Mouse (Mus musculus) CH12.LX (cell line): Measurements from ENCODE around the gene Tbc1d30. TPM values are rescaled to one million over a fixed set of nuclear protein-coding genes. Genes with fewer than 3 reads are reported as not detected.

Experiments used
- DNase-seq: peaks from one replicate; pipeline ENCODE4 v3.0.0-alpha.2; 2013; ENCODE audit errors: extremely low read depth
- H3K27ac ChIP-seq: 2 replicates; pipeline ENCODE4 v1.5.1; 2012; ENCODE audit warnings: low read depth, mild to moderate bottlenecking, control low read depth, moderate library complexity; ENCODE audit not compliant: insufficient read depth
- H3K27me3 ChIP-seq: replicated peaks from 2 replicates; pipeline ENCODE3; 2012; ENCODE audit warnings: inconsistent platforms
- H3K36me3 ChIP-seq, 2 experiments: replicated peaks in 1 of 2; 2 replicates each; pipeline versions ENCODE3 to v1.6.1; 2012; ENCODE audit warnings: inconsistent platforms in 1 of 2, low read length in 1 of 2, mild to moderate bottlenecking in 1 of 2, mixed read lengths in 1 of 2, moderate library complexity in 1 of 2; ENCODE audit not compliant: control insufficient read depth in 1 of 2, insufficient read depth in 1 of 2
- H3K4me1 ChIP-seq, 2 experiments: 2 replicates each; pipeline ENCODE4 v1.6.1; 2012; ENCODE audit warnings: inconsistent platforms in 1 of 2, moderate library complexity in 1 of 2; ENCODE audit not compliant: insufficient read depth in 2 of 2, control insufficient read depth in 1 of 2
- H3K4me2 ChIP-seq: 2 replicates; pipeline ENCODE4 v1.6.1; 2012; ENCODE audit warnings: low read depth, mild to moderate bottlenecking, control low read depth; ENCODE audit not compliant: poor library complexity, insufficient read depth, severe bottlenecking
- H3K4me3 ChIP-seq, 3 experiments: fragments of 150-350 bp in 1 of 3; sonication (generic) in 1 of 3; replicated peaks in 1 of 3; 2 replicates each; pipeline versions ENCODE3 to v1.5.1; 2011 to 2012; ENCODE audit warnings: low read depth in 2 of 3, low read length in 2 of 3, mild to moderate bottlenecking in 2 of 3, moderate library complexity in 2 of 3, control low read depth in 1 of 3, improper control_type of control experiment in 1 of 3, inconsistent platforms in 1 of 3, mixed read lengths in 1 of 3; ENCODE audit not compliant: poor library complexity in 1 of 3
- H3K79me2 ChIP-seq: replicated peaks from 2 replicates; pipeline ENCODE4 v1.6.1; 2012; ENCODE audit warnings: mild to moderate bottlenecking, moderate library complexity; ENCODE audit not compliant: control insufficient read depth, poor library complexity, insufficient read depth, severe bottlenecking; ENCODE audit errors: extremely low read depth
- H3K9ac ChIP-seq: 2 replicates; pipeline ENCODE4 v1.6.1; 2012; ENCODE audit warnings: low read depth, mild to moderate bottlenecking, control low read depth, moderate library complexity; ENCODE audit not compliant: insufficient read depth
- H3K9me3 ChIP-seq: replicated peaks from 2 replicates; pipeline ENCODE3; 2012; ENCODE audit warnings: low read length, inconsistent platforms, mixed read lengths
- CTCF ChIP-seq, 2 experiments: IDR thresholded peaks in 1 of 2; conservative IDR thresholded peaks in 1 of 2; 2 replicates each; pipeline ENCODE4 v1.5.1; 2011 to 2012; ENCODE audit warnings: low read depth in 2 of 2, low read length in 2 of 2, improper control_type of control experiment in 1 of 2, inconsistent platforms in 1 of 2, mild to moderate bottlenecking in 1 of 2, moderate library complexity in 1 of 2
- ELF1 ChIP-seq: IDR thresholded peaks from 2 replicates; pipeline ENCODE4 v1.6.1; 2014; ENCODE audit warnings: low read depth, mild to moderate bottlenecking, inconsistent platforms, low read length, improper control_type of control experiment
- EP300 ChIP-seq: IDR thresholded peaks from 2 replicates; pipeline ENCODE4 v1.6.1; 2011; ENCODE audit warnings: low read length, improper control_type of control experiment
- ETS1 ChIP-seq: conservative IDR thresholded peaks from 2 replicates; pipeline ENCODE4 v1.6.1; 2012; ENCODE audit warnings: low read depth, mild to moderate bottlenecking, inconsistent platforms, low read length, improper control_type of control experiment, moderate library complexity
- GABPA ChIP-seq: IDR thresholded peaks from 2 replicates; pipeline ENCODE4 v1.6.1; 2012; ENCODE audit warnings: low read depth, low read length, improper control_type of control experiment, inconsistent platforms; ENCODE audit not compliant: insufficient replicate concordance
- HCFC1 ChIP-seq: IDR thresholded peaks from 2 replicates; pipeline ENCODE4 v1.6.1; 2012; ENCODE audit warnings: low read depth, mild to moderate bottlenecking, inconsistent platforms, low read length, improper control_type of control experiment
- IRF4 ChIP-seq: IDR thresholded peaks from 2 replicates; pipeline ENCODE4 v1.6.1; 2014; ENCODE audit warnings: low read depth, mild to moderate bottlenecking, inconsistent platforms, low read length, improper control_type of control experiment
- JUN ChIP-seq: IDR thresholded peaks from 2 replicates; pipeline ENCODE4 v1.6.1; 2011; ENCODE audit warnings: low read depth, mild to moderate bottlenecking, low read length, improper control_type of control experiment, moderate library complexity; ENCODE audit not compliant: insufficient read depth
- JUND ChIP-seq: conservative IDR thresholded peaks from 2 replicates; pipeline ENCODE4 v1.6.1; 2011; ENCODE audit warnings: low read depth, low read length, improper control_type of control experiment
- KAT2A ChIP-seq: IDR thresholded peaks from 2 replicates; pipeline ENCODE4 v1.6.1; 2012; ENCODE audit warnings: low read length, improper control_type of control experiment, inconsistent platforms; ENCODE audit not compliant: insufficient replicate concordance
- MAFK ChIP-seq: IDR thresholded peaks from 2 replicates; pipeline ENCODE4 v1.6.1; 2011; ENCODE audit warnings: low read length, improper control_type of control experiment; ENCODE audit not compliant: insufficient replicate concordance
- MAZ ChIP-seq: IDR thresholded peaks from 2 replicates; pipeline ENCODE4 v1.6.1; 2012; ENCODE audit warnings: low read depth, mild to moderate bottlenecking, inconsistent platforms, low read length, improper control_type of control experiment, moderate library complexity
- MEF2A ChIP-seq: IDR thresholded peaks from 2 replicates; pipeline ENCODE4 v1.6.1; 2014; ENCODE audit warnings: low read depth, mild to moderate bottlenecking, inconsistent platforms, low read length, improper control_type of control experiment, borderline replicate concordance
- MXI1 ChIP-seq: IDR thresholded peaks from 2 replicates; pipeline ENCODE4 v1.6.1; 2011; ENCODE audit warnings: mild to moderate bottlenecking, low read depth, low read length, improper control_type of control experiment
- MYC ChIP-seq: IDR thresholded peaks from 2 replicates; pipeline ENCODE4 v1.6.1; 2011; ENCODE audit warnings: low read depth, mild to moderate bottlenecking, improper control_type of control experiment, low read length
- NELFE ChIP-seq: IDR thresholded peaks from 2 replicates; pipeline ENCODE4 v1.6.1; 2011; ENCODE audit warnings: low read depth, low read length, improper control_type of control experiment
- NRF1 ChIP-seq: IDR thresholded peaks from 2 replicates; pipeline ENCODE4 v1.6.1; 2014; ENCODE audit warnings: low read depth, mild to moderate bottlenecking, inconsistent platforms, low read length, improper control_type of control experiment, moderate library complexity
- POLR2A ChIP-seq: IDR thresholded peaks from 2 replicates; pipeline ENCODE4 v1.6.1; 2011; ENCODE audit warnings: low read depth, mild to moderate bottlenecking, improper control_type of control experiment, low read length
- RAD21 ChIP-seq: IDR thresholded peaks from 2 replicates; pipeline ENCODE4 v1.6.1; 2011; ENCODE audit warnings: low read depth, mild to moderate bottlenecking, low read length, improper control_type of control experiment, moderate library complexity
- RCOR1 ChIP-seq: conservative IDR thresholded peaks from 2 replicates; pipeline ENCODE4 v1.6.1; 2012; ENCODE audit warnings: low read depth, mild to moderate bottlenecking, inconsistent platforms, low read length, improper control_type of control experiment
- SIN3A ChIP-seq: IDR thresholded peaks from 2 replicates; pipeline ENCODE4 v1.6.1; 2012; ENCODE audit warnings: low read length, improper control_type of control experiment, inconsistent platforms
- SMC3 ChIP-seq: IDR thresholded peaks from 2 replicates; pipeline ENCODE4 v1.6.1; 2011; ENCODE audit warnings: low read depth, low read length, improper control_type of control experiment
- TBP ChIP-seq: conservative IDR thresholded peaks from 2 replicates; pipeline ENCODE4 v1.6.1; 2011; ENCODE audit warnings: low read depth, low read length, improper control_type of control experiment
- TCF12 ChIP-seq: IDR thresholded peaks from 2 replicates; pipeline ENCODE4 v1.6.1; 2014; ENCODE audit warnings: low read depth, mild to moderate bottlenecking, inconsistent platforms, low read length, improper control_type of control experiment
- UBTF ChIP-seq: IDR thresholded peaks from 2 replicates; pipeline ENCODE4 v1.6.1; 2012; ENCODE audit warnings: low read depth, mild to moderate bottlenecking, inconsistent platforms, low read length, improper control_type of control experiment, moderate library complexity
- USF2 ChIP-seq: conservative IDR thresholded peaks from 2 replicates; pipeline ENCODE4 v1.6.1; 2011; ENCODE audit warnings: low read depth, low read length, improper control_type of control experiment
- ZC3H11A ChIP-seq: IDR thresholded peaks from 2 replicates; pipeline ENCODE4 v1.6.1; 2012; ENCODE audit warnings: low read depth, mild to moderate bottlenecking, inconsistent platforms, low read length, improper control_type of control experiment
- ZMIZ1 ChIP-seq: IDR thresholded peaks from 2 replicates; pipeline ENCODE4 v1.6.1; 2012; ENCODE audit warnings: low read depth, mild to moderate bottlenecking, inconsistent platforms, low read length, improper control_type of control experiment
- ZNF384 ChIP-seq: IDR thresholded peaks from 2 replicates; pipeline ENCODE4 v1.6.1; 2012; ENCODE audit warnings: low read depth, low read length, improper control_type of control experiment, inconsistent platforms
- dilution Hi-C: fragments of 300-500 bp; cut with MboI; formaldehyde crosslinking; loops from 2 replicates; pipeline ENCODE4 v1.14.3; 2020; ENCODE audit warnings: low sequenced_read_pairs; ENCODE audit not compliant: extremely low pct_unique_long_range_greater_than_20kb, extremely low pct_ligation_motif_present
- in situ Hi-C: fragments of 300-500 bp; cut with MboI; formaldehyde crosslinking; loops from 3 replicates; pipeline ENCODE4 v1.14.3; 2019; ENCODE audit warnings: low sequenced_read_pairs, low pct_ligation_motif_present, low pct_unique_long_range_greater_than_20kb, mixed read lengths
- polyA plus RNA-seq: library from polyadenylated mRNA; unstranded; fragments of >175 nt; gene quantifications from 2 replicates; pipeline ENCODE4 v1.2.1, GENCODE M21; 2012; ENCODE audit warnings: low read depth; ENCODE audit not compliant: insufficient read length
- total RNA-seq, 2 experiments: library from RNA; depleted of rRNA; stranded (reverse); fragments of 300-350 nt in 1 of 2; fragments of >200 nt in 1 of 2; gene quantifications; 2 replicates each; pipeline ENCODE4 v1.2.3; 2012 to 2014

Tbc1d30 gene
- total and polyA plus RNA-seq, 3 experiments = 0.16 TPM; not detected in 2

GRCm38 (mm10) chr10:121261036-121261592 is 90.0 kb downstream of the Tbc1d30 start:
- in situ Hi-C loops = loop anchor here (25.0 kb wide), 1 partner anchor 1024 kb away; the partner anchor contains the start of gene Llph
- DNase-seq = no peak
- no peak overlapping the region for H3K4me3 ChIP-seq
- dilution Hi-C loops = no loop called here
- no peaks in the 10 kb centered on the region for H3K9me3 ChIP-seq
- no peaks in the 10 kb centered on the region for H3K27me3 ChIP-seq
- H3K4me1 ChIP-seq = no peaks in the 10 kb centered on the region
- no peaks in the 10 kb centered on the region for H3K79me2 ChIP-seq
- no peak overlapping the region for H3K4me2 ChIP-seq
- H3K27ac ChIP-seq = no peak overlapping the region
- TF ChIP-seq ZMIZ1 = no peak
- TF ChIP-seq IRF4 = no peak
- no peak for TF ChIP-seq MAZ
- no peak for TF ChIP-seq SMC3
- TF ChIP-seq MXI1 = no peak
- TF ChIP-seq EP300 = no peak
- no peak for TF ChIP-seq UBTF
- no peak for TF ChIP-seq ZNF384
- TF ChIP-seq MYC = no peak
- TF ChIP-seq USF2 = no peak
- TF ChIP-seq RCOR1 = no peak
- TF ChIP-seq JUN = no peak
- TF ChIP-seq MEF2A = no peak
- no peak for TF ChIP-seq TBP
- TF ChIP-seq, all 38 proteins: peak for 0
- Histone ChIP-seq H3K9ac (no peak overlapping the region), H3K36me3 (no peaks in the 10 kb centered on the region)

DNA sequence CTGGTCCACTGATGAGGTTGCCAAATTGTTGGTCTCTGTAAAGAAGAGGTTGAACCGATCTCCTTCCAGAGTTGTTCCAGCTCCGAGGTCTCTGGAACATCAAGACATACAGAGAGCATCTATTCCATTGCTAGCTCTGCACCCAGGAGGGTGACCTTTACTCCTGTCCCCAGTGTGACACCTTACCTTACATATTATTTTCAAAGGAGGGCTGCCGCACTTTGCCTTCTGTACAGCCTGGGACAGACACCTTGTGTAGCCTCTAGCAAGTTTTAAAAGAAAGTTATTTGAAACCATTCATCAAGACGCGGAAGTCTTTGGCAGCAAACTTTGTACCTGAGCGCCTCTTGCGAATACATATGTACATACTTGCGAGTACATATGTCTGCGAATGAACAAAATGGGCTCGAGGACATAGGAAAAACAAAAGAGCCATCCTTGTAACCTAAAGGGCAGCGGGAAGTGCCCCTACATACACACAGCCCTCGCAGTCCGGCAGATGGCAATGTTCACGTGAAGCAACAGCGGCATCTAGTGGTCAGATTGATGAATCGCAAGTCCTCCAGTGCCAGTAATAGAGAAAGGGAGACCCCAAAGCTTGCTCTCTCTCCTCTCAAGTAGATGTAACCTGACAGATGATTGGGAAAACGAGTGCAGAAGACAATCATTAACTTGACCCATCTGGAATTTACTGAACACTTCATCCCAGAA is 94.8 kb downstream of the Tbc1d30 start:
- Histone ChIP-seq H3K79me2 (no peaks in the 10 kb centered on the region), H3K4me1 (peaks cover 2 to 12% of the 10 kb centered on the region in 2 experiments; a peak in 2 of 4 replicates), H3K9me3 (no peaks in the 10 kb centered on the region), H3K4me2 (no peak overlapping the region), H3K4me3 (no peak overlapping the region), H3K27ac (no peak overlapping the region), H3K36me3 (no peaks in the 10 kb centered on the region), H3K9ac (no peak overlapping the region), H3K27me3 (no peaks in the 10 kb centered on the region)
- in situ Hi-C loops = loop anchor here (25.0 kb wide), 1 partner anchor 1019 kb away; the partner anchor contains the start of gene Llph
- dilution Hi-C loops = no loop called here
- peak; percentile 67 for DNase-seq
- no peak for TF ChIP-seq IRF4
- 0 out of 2 replicates have a peak, but pooled peaks have one; percentile 15 for TF ChIP-seq NRF1
- TF ChIP-seq ZMIZ1 = no peak
- 0 out of 2 replicates have a peak, but pooled peaks have one; percentile 16 for TF ChIP-seq TCF12
- no peak for TF ChIP-seq ETS1
- no peak for TF ChIP-seq KAT2A
- TF ChIP-seq USF2 = no peak
- no peak for TF ChIP-seq MAZ
- no peak for TF ChIP-seq POLR2A
- TF ChIP-seq SMC3 = peak; percentile 74
- TF ChIP-seq SIN3A = no peak
- TF ChIP-seq MXI1 = no peak
- TF ChIP-seq RCOR1 = no peak
- peak; percentile 94 for TF ChIP-seq RAD21
- no peak for TF ChIP-seq JUN
- TF ChIP-seq HCFC1 = no peak
- peak; percentile 24 for TF ChIP-seq ZC3H11A
- no peak for TF ChIP-seq NELFE
- TF ChIP-seq ELF1 = no peak
- 0 out of 2 replicates have a peak, but pooled peaks have one; percentile 17 for TF ChIP-seq MYC
- no peak for TF ChIP-seq GABPA
- TF ChIP-seq CTCF (conservative IDR thresholded peaks at IDR 0.05 in 1 of 2, IDR thresholded peaks at IDR 0.05 in 1 of 2; ENCODE audit: low read depth in 2 of 2, low read length in 2 of 2) = peak; percentile 97
- no peak for TF ChIP-seq MAFK
- TF ChIP-seq JUND = no peak
